Mouse (Mus musculus) liver, embryonic 11.5 days (tissue): ENCODE data around the gene Bola3. TPM values are rescaled to one million over a fixed set of nuclear protein-coding genes. Genes with fewer than 3 reads are reported as not detected.

ENCODE experiments used
- ATAC-seq: fragments of 200-750 bp; cut with Nextera tagmentation; replicated peaks from 2 replicates; pipeline ENCODE4 v1.8.0; 2017; ENCODE audit warnings: moderate number of reproducible peaks, mild to moderate bottlenecking, moderate TSS enrichment, moderate library complexity; ENCODE audit not compliant: low FRiP score
- DNase-seq: peaks from one replicate; pipeline ENCODE4 v3.0.0-alpha.2; 2017; ENCODE audit warnings: low spot score
- H3K27ac ChIP-seq: fragments of 300-500 bp; sonication (generic); 2 replicates; pipeline ENCODE4 v1.5.1; 2014; ENCODE audit warnings: mild to moderate bottlenecking, low read depth, low read length, control low read depth
- H3K27me3 ChIP-seq: fragments of 300-500 bp; sonication (generic); replicated peaks from 2 replicates; pipeline ENCODE4 v1.6.1; 2014; ENCODE audit warnings: low read length, mixed read lengths; ENCODE audit not compliant: control insufficient read depth, insufficient read depth
- H3K36me3 ChIP-seq: fragments of 300-500 bp; sonication (generic); 2 replicates; pipeline ENCODE4 v1.6.1; 2014; ENCODE audit warnings: mild to moderate bottlenecking, low read length, moderate library complexity, mixed read lengths; ENCODE audit not compliant: control insufficient read depth, insufficient read depth
- H3K4me1 ChIP-seq: fragments of 300-500 bp; sonication (generic); replicated peaks from 2 replicates; pipeline ENCODE4 v1.6.1; 2014; ENCODE audit warnings: low read length, mixed read lengths; ENCODE audit not compliant: control insufficient read depth, insufficient read depth
- H3K4me2 ChIP-seq: fragments of 300-500 bp; sonication (generic); 2 replicates; pipeline ENCODE4 v1.6.1; 2014; ENCODE audit warnings: mild to moderate bottlenecking, control low read depth, moderate library complexity
- H3K4me3 ChIP-seq: fragments of 300-500 bp; sonication (generic); 2 replicates; pipeline ENCODE4 v1.5.1; 2014; ENCODE audit warnings: low read depth, low read length, control low read depth
- H3K9ac ChIP-seq: fragments of 300-500 bp; sonication (generic); 2 replicates; pipeline ENCODE4 v1.6.1; 2014; ENCODE audit warnings: low read depth, low read length, control low read depth
- H3K9me3 ChIP-seq: fragments of 300-500 bp; sonication (generic); 2 replicates; pipeline ENCODE4 v1.6.1; 2016; ENCODE audit warnings: low read length, inconsistent platforms, mixed read lengths; ENCODE audit not compliant: control insufficient read depth
- WGBS: fragments of 180-500 bp; shearing (Covaris S2); extraction: QIAGEN DNeasy Blood & Tissue Kit; methylation state at CpG from one replicate; pipeline ENCODE4 v1.1.7; 2014; 5-methylcytosine and 5-hydroxymethylcytosine counted together
- microRNA-seq: library from miRNA; unstranded; fragments of <30 nt; microRNA quantifications from one replicate; pipeline ENCODE4, GENCODE M21; 2017; ENCODE audit warnings: borderline number of aligned reads
- polyA plus RNA-seq: library from polyadenylated mRNA; unstranded; fragments of >200 nt; fragmentation: Nextera tagmentation; extraction: Ambion mirVana; gene quantifications from 2 replicates; pipeline ENCODE4 v1.2.1, GENCODE M21; 2014

Bola3 gene
- polyA plus RNA-seq, 1 experiment from 2014 or later: 333 TPM

GRCm38 (mm10) chr6:83396711-83397110 lies 47.8 kb downstream of the Bola3 start:
- 98% methylated on average over 2 of the region's 2 CpGs for WGBS
- Histone ChIP-seq H3K27me3 (no peaks in the 10 kb centered on the region), H3K27ac (no peak overlapping the region), H3K9me3 (no peaks in the 10 kb centered on the region), H3K4me3 (no peak overlapping the region), H3K9ac (no peak overlapping the region), H3K4me1 (no peaks in the 10 kb centered on the region; the same call in 1 of the 2 replicates), H3K36me3 (peaks cover 38% of the 10 kb centered on the region), H3K4me2 (no peak overlapping the region)
- ATAC-seq (no peak), DNase-seq (no peak)

GRCm38 (mm10) chr6:83397728-83398127 lies 48.8 kb downstream of the Bola3 start:
- 85% methylated on average over 8 of the region's 8 CpGs for WGBS
- no peak for DNase-seq
- Histone ChIP-seq H3K27me3 (no peaks in the 10 kb centered on the region), H3K9ac (no peak overlapping the region), H3K4me2 (no peak overlapping the region), H3K4me1 (no peaks in the 10 kb centered on the region; the same call in 1 of the 2 replicates), H3K27ac (no peak overlapping the region), H3K9me3 (no peaks in the 10 kb centered on the region), H3K4me3 (no peak overlapping the region), H3K36me3 (peaks cover 46% of the 10 kb centered on the region)
- no peak for ATAC-seq

GRCm38 (mm10) chr6:83399790-83400189 lies 50.8 kb downstream of the Bola3 start:
- Histone ChIP-seq H3K4me2 (no peak overlapping the region), H3K4me1 (no peaks in the 10 kb centered on the region; the same call in 1 of the 2 replicates), H3K4me3 (no peak overlapping the region), H3K27ac (no peak overlapping the region), H3K27me3 (no peaks in the 10 kb centered on the region), H3K9me3 (no peaks in the 10 kb centered on the region), H3K9ac (no peak overlapping the region), H3K36me3 (peaks cover 60% of the 10 kb centered on the region)
- 86% methylated on average over 3 of the region's 3 CpGs for WGBS
- ATAC-seq (no peak), DNase-seq (no peak)

- WGBS: 93% methylated on average over 8 of the region's 8 CpGs
- Histone ChIP-seq H3K4me2 (no peak overlapping the region), H3K9ac (no peak overlapping the region), H3K9me3 (no peaks in the 10 kb centered on the region), H3K4me1 (peaks cover 2% of the 10 kb centered on the region), H3K36me3 (peaks cover 39% of the 10 kb centered on the region), H3K27ac (no peak overlapping the region), H3K27me3 (no peaks in the 10 kb centered on the region), H3K4me3 (no peak overlapping the region)
- no peak for ATAC-seq
- DNase-seq: no peak
Observed at GRCm38 (mm10) chr6:83403481-83403880, 54.5 kb downstream of the Bola3 start.

GRCm38 (mm10) chr6:83404571-83404970 lies 55.6 kb downstream of the Bola3 start:
- H3K4me2 ChIP-seq: no peak overlapping the region
- 96% methylated on average over 13 of the region's 13 CpGs for WGBS
- no peak overlapping the region for H3K27ac ChIP-seq
- no peak overlapping the region for H3K9ac ChIP-seq
- no peak for ATAC-seq
- no peak overlapping the region for H3K4me3 ChIP-seq
- no peaks in the 10 kb centered on the region for H3K27me3 ChIP-seq
- H3K4me1 ChIP-seq: peaks cover 10% of the 10 kb centered on the region
- H3K36me3 ChIP-seq: peaks cover 34% of the 10 kb centered on the region
- DNase-seq: no peak
- H3K9me3 ChIP-seq: no peaks in the 10 kb centered on the region

GRCm38 (mm10) chr6:83405511-83406064 lies 56.6 kb downstream of the Bola3 start:
- Histone ChIP-seq H3K27ac (no peak overlapping the region), H3K27me3 (no peaks in the 10 kb centered on the region), H3K9ac (no peak overlapping the region), H3K9me3 (no peaks in the 10 kb centered on the region), H3K4me1 (peaks cover 20% of the 10 kb centered on the region), H3K4me3 (no peak overlapping the region), H3K36me3 (peaks cover 34% of the 10 kb centered on the region), H3K4me2 (no peak overlapping the region)
- WGBS: 90% methylated on average over 7 of the region's 7 CpGs
- ATAC-seq: no peak
- DNase-seq: no peak

- DNase-seq (no peak), ATAC-seq (no peak)
- peaks cover 15% of the 10 kb centered on the region for H3K36me3 ChIP-seq
- no peaks in the 10 kb centered on the region for H3K27me3 ChIP-seq
- H3K9ac ChIP-seq: no peak overlapping the region
- peaks cover 48% of the 10 kb centered on the region for H3K4me1 ChIP-seq
- H3K4me2 ChIP-seq: no peak overlapping the region
- 59% methylated on average over 9 of the region's 9 CpGs for WGBS
- no peak overlapping the region for H3K27ac ChIP-seq
- H3K9me3 ChIP-seq: no peaks in the 10 kb centered on the region
- H3K4me3 ChIP-seq: no peak overlapping the region
Observed at GRCm38 (mm10) chr6:83408510-83408909, 59.6 kb downstream of the Bola3 start.

Small RNAs within 50 kb of the gene (microRNA-seq; reads per million reads assigned to microRNA genes)
- gene Mir6374: not detected

Other genes starting within 250 kb of the Bola3 start
- 2.0 and 2.5 TPM in 2 replicates for gene Ccdc142, start 247.5 kb upstream of the Bola3 start, polyA plus RNA-seq
- gene Gm42688, start 247.5 kb upstream of the Bola3 start, polyA plus RNA-seq: 2.7 and 2.9 TPM in 2 replicates
- 110 and 115 TPM in 2 replicates for gene Mrpl53, start 240.1 kb upstream of the Bola3 start, polyA plus RNA-seq
- 88.9 and 89.6 TPM in 2 replicates for gene Mogs, start 233.7 kb upstream of the Bola3 start, polyA plus RNA-seq
- 45.1 and 50.3 TPM in 2 replicates for gene Wbp1, start 227.6 kb upstream of the Bola3 start, polyA plus RNA-seq
- gene Ino80b, start 223.7 kb upstream of the Bola3 start, polyA plus RNA-seq: 15.8 and 17.6 TPM in 2 replicates
- gene Rtkn, start 213.7 kb upstream of the Bola3 start, polyA plus RNA-seq: 14.7 and 15.4 TPM in 2 replicates
- gene Wdr54, start 192.8 kb upstream of the Bola3 start, polyA plus RNA-seq: 2.3 and 4.3 TPM in 2 replicates
- 0.08 and 0.12 TPM in 2 replicates for gene 1700003E16Rik, start 192.7 kb upstream of the Bola3 start, polyA plus RNA-seq
- 56.3 and 63.4 TPM in 2 replicates for gene Dctn1, start 183.2 kb upstream of the Bola3 start, polyA plus RNA-seq
- 0.23 and 0.41 TPM in 2 replicates for gene Slc4a5, start 129.3 kb upstream of the Bola3 start, polyA plus RNA-seq
- gene Mthfd2, start 23.2 kb upstream of the Bola3 start, polyA plus RNA-seq: 119 and 120 TPM in 2 replicates
- gene Mob1a, start 23.1 kb upstream of the Bola3 start, polyA plus RNA-seq: 78.5 and 84.8 TPM in 2 replicates
- gene Tet3, start 109.9 kb downstream of the Bola3 start, polyA plus RNA-seq: 22.0 and 22.8 TPM in 2 replicates
- gene Dguok, start 157.8 kb downstream of the Bola3 start, polyA plus RNA-seq: 43.4 and 44.7 TPM in 2 replicates
- gene Actg2, start 187.1 kb downstream of the Bola3 start, polyA plus RNA-seq: 7.6 and 9.1 TPM in 2 replicates
- 21.2 TPM in 2 replicates for gene Stambp, start 223.6 kb downstream of the Bola3 start, polyA plus RNA-seq